Mouse (Mus musculus): ENCODE measurements around the gene Cox6b1. TPM values are rescaled to one million over a fixed set of nuclear protein-coding genes. Genes with fewer than 3 reads are reported as not detected.
A peak's percentile ranks its signal among the peaks of the same experiment; 100 is the strongest.

Cox6b1 gene
- total and polyA plus RNA-seq, 3 experiments = 611 to 799 TPM; not detected in 1

DNA sequence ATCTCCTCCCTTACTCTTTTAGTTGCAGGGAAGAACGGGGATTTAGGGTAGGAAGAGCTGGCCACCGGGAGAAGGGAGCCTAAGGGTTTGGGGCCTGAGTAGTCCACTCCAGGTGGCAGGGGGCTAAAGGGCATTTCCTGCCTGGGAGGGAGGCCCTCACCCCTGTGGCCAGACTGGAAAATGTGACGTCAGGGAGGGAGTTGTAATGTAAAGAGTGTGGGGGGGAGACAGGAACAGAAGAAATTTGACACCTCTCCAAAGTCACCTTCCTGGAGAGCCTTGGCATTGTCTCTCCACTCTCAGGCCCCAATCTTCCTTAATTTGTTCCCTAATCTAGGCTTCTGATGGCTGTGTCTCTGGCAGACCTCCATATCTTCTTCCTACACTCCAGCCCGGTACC, 13.1 kb upstream of the Cox6b1 start:
- Histone ChIP-seq H3K9me3 (replicated peaks; ENCODE audit: insufficient read depth, low read length) (no peaks in the 10 kb centered on the region), H3K27me3 (ENCODE audit: control insufficient read depth in 1 of 2, insufficient read depth in 2 of 2, low read length in 2 of 2) (0 out of 4 replicates have a peak, but pooled peaks cover 0 to 2% of the 10 kb centered on the region in 2 experiments), H3K27ac (ENCODE audit: control insufficient read depth, low read depth, low read length) (no peak overlapping the region), H3K9ac (ENCODE audit: control insufficient read depth, low read depth, low read length, poor library complexity, severe bottlenecking) (no peak overlapping the region), H3K79me2 (ENCODE audit: control insufficient read depth, insufficient read depth, low read length, poor library complexity) (no peaks in the 10 kb centered on the region), H3K4me3 (ENCODE audit: control insufficient read depth in 1 of 2, insufficient read depth in 1 of 2, low read depth in 2 of 2, low read length in 2 of 2) (no peak overlapping the region), H3K4me1 (ENCODE audit: control insufficient read depth in 1 of 2, insufficient read depth in 2 of 2, low read length in 2 of 2) (no peaks in the 10 kb centered on the region), H3K36me3 (ENCODE audit: control insufficient read depth in 1 of 2, insufficient read depth in 2 of 2, low read length in 2 of 2) (no peaks in the 10 kb centered on the region; a peak in 1 of 4 replicates)
- no peak for DNase-seq (ENCODE audit: low read depth, low spot score)
- no peak for TF ChIP-seq NELFE (IDR thresholded peaks at IDR 0.05; ENCODE audit: low read depth, low read length)
- TF ChIP-seq ZNF384 (IDR thresholded peaks at IDR 0.05; ENCODE audit: low read depth, low read length) = no peak
- TF ChIP-seq BHLHE40 (IDR thresholded peaks at IDR 0.05; ENCODE audit: borderline replicate concordance, low read depth, low read length) = no peak
- TF ChIP-seq RCOR1 (IDR thresholded peaks at IDR 0.05; ENCODE audit: low read depth, low read length) = no peak

DNA sequence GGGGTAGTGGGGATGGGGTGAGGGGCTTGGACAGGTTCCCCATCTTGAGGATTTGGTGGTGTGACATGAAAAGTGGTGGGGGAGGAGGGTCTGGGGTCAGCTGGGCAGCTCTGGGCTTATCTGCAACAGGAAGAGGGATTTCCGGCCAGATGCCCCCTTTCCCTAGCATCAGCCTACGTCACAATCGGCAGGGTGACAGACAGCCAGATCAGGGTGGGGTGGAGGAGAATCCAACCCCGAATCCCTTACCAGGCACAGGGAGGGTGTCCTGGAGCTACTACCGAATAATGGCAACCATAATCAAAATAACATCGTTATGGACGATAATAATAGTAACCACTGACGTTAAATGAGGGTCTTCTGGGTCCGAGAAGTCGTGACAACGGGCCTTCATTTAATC, 10.4 kb upstream of the Cox6b1 start:
- Histone ChIP-seq H3K4me1 (ENCODE audit: control insufficient read depth in 1 of 2, insufficient read depth in 2 of 2, low read length in 2 of 2) (no peaks in the 10 kb centered on the region), H3K36me3 (ENCODE audit: control insufficient read depth in 1 of 2, insufficient read depth in 2 of 2, low read length in 2 of 2) (no peaks in the 10 kb centered on the region; a peak in 1 of 4 replicates), H3K27ac (ENCODE audit: control insufficient read depth, low read depth, low read length) (no peak overlapping the region), H3K4me3 (ENCODE audit: control insufficient read depth in 1 of 2, insufficient read depth in 1 of 2, low read depth in 2 of 2, low read length in 2 of 2) (no peak overlapping the region), H3K9me3 (replicated peaks; ENCODE audit: insufficient read depth, low read length) (no peaks in the 10 kb centered on the region), H3K27me3 (ENCODE audit: control insufficient read depth in 1 of 2, insufficient read depth in 2 of 2, low read length in 2 of 2) (peaks cover 2 to 7% of the 10 kb centered on the region in 2 experiments), H3K79me2 (ENCODE audit: control insufficient read depth, insufficient read depth, low read length, poor library complexity) (no peaks in the 10 kb centered on the region), H3K9ac (ENCODE audit: control insufficient read depth, low read depth, low read length, poor library complexity, severe bottlenecking) (no peak overlapping the region)
- DNase-seq (ENCODE audit: low read depth, low spot score) = no peak
- no peak for TF ChIP-seq CTCF (IDR thresholded peaks at IDR 0.05 in 2 of 3, conservative IDR thresholded peaks at IDR 0.05 in 1 of 3; ENCODE audit: control insufficient read depth in 1 of 3, insufficient read depth in 1 of 3, low read depth in 2 of 3, low read length in 3 of 3, poor library complexity in 1 of 3, severe bottlenecking in 1 of 3)

DNA sequence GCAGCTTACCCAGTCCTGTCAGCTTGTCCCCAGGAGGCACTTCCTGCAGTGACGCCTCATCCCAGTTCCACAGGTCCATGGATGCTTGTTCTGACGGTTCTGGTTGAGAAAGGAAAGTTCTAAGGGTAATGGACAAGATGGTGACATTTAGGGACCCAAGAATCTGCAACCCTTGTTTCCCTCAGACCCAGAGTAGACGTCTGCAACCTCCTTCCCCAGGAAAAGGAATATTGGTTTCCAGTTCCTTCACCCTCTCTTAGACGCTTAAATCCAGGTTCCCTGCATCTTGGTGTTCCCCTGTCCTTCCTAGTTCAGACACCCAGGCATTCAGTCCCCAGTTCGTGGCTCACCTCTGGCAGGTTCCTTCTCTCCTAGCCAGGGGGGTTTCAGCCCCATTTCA, 9.8 kb upstream of the Cox6b1 start, which contains the start of gene Etv2:
Gene Etv2 (minus strand): TSS at position 101 of the 400 bp plus-strand sequence.
- Histone ChIP-seq H3K4me3 (ENCODE audit: control insufficient read depth in 1 of 2, insufficient read depth in 1 of 2, low read depth in 2 of 2, low read length in 2 of 2) (no peak within 1 kb of the TSS), H3K27ac (ENCODE audit: control insufficient read depth, low read depth, low read length) (no peak within 1 kb of the TSS), H3K9ac (ENCODE audit: control insufficient read depth, low read depth, low read length, poor library complexity, severe bottlenecking) (no peak within 1 kb of the TSS), H3K9me3 (replicated peaks; ENCODE audit: insufficient read depth, low read length) (no peaks in the 10 kb centered on the region), H3K36me3 (ENCODE audit: control insufficient read depth in 1 of 2, insufficient read depth in 2 of 2, low read length in 2 of 2) (no peaks in the 10 kb centered on the region), H3K27me3 (ENCODE audit: control insufficient read depth in 1 of 2, insufficient read depth in 2 of 2, low read length in 2 of 2) (peaks cover 4 to 9% of the 10 kb centered on the region in 2 experiments), H3K79me2 (ENCODE audit: control insufficient read depth, insufficient read depth, low read length, poor library complexity) (no peaks in the 10 kb centered on the region), H3K4me1 (ENCODE audit: control insufficient read depth in 1 of 2, insufficient read depth in 2 of 2, low read length in 2 of 2) (no peaks in the 10 kb centered on the region)
- no peak for TF ChIP-seq CHD2 (IDR thresholded peaks at IDR 0.05; ENCODE audit: low read length)
- DNase-seq (ENCODE audit: low read depth, low spot score) = no peak

DNA sequence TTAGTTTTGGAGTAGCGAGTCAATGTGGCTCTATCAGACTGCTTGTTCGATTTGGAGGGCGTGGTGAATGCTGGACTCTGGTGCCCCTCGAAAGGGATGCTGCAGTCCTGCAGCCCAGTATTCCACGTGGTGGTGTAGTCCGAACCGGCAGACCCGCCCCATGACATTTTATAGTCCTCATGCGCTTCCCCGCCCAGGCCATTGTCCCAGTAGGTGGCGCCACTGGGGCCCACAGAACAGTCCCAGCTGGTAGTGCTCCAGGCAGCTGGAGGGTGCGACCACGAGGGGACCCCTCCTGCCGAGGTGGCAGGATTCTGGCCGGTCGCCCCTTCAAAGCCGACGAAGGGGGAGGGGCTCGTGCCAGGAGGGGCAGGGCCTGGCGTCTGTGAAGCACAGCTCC, 8.7 kb upstream of the Cox6b1 start:
- Histone ChIP-seq H3K9me3 (replicated peaks; ENCODE audit: insufficient read depth, low read length) (no peaks in the 10 kb centered on the region), H3K4me1 (ENCODE audit: control insufficient read depth in 1 of 2, insufficient read depth in 2 of 2, low read length in 2 of 2) (no peaks in the 10 kb centered on the region), H3K36me3 (ENCODE audit: control insufficient read depth in 1 of 2, insufficient read depth in 2 of 2, low read length in 2 of 2) (no peaks in the 10 kb centered on the region), H3K9ac (ENCODE audit: control insufficient read depth, low read depth, low read length, poor library complexity, severe bottlenecking) (no peak overlapping the region), H3K79me2 (ENCODE audit: control insufficient read depth, insufficient read depth, low read length, poor library complexity) (no peaks in the 10 kb centered on the region), H3K27ac (ENCODE audit: control insufficient read depth, low read depth, low read length) (no peak overlapping the region), H3K27me3 (ENCODE audit: control insufficient read depth in 1 of 2, insufficient read depth in 2 of 2, low read length in 2 of 2) (peaks cover 6 to 12% of the 10 kb centered on the region in 2 experiments), H3K4me3 (ENCODE audit: control insufficient read depth in 1 of 2, insufficient read depth in 1 of 2, low read depth in 2 of 2, low read length in 2 of 2) (no peak overlapping the region)
- peak; percentile 59 for DNase-seq (ENCODE audit: low read depth, low spot score)
- no peak for TF ChIP-seq USF1 (IDR thresholded peaks at IDR 0.05; ENCODE audit: low read depth, low read length)
- TF ChIP-seq RAD21 (IDR thresholded peaks at IDR 0.05; ENCODE audit: low read depth, low read length) = peak; percentile 21
- peak; percentile 36 for TF ChIP-seq ZC3H11A (IDR thresholded peaks at IDR 0.05; ENCODE audit: low read depth, low read length)
- 0 out of 2 replicates have a peak, but pooled peaks have one; percentile 22 for TF ChIP-seq SIN3A (IDR thresholded peaks at IDR 0.05; ENCODE audit: low read length)
- TF ChIP-seq NRF1 (IDR thresholded peaks at IDR 0.05; ENCODE audit: insufficient read depth, low read depth, low read length, poor library complexity, severe bottlenecking) = no peak
- peak; percentile 61 for TF ChIP-seq SMC3 (IDR thresholded peaks at IDR 0.05; ENCODE audit: low read depth, low read length)
- TF ChIP-seq MAX (IDR thresholded peaks at IDR 0.05; ENCODE audit: low read length) = peak; percentile 39; the same call in 1 of the 2 replicates
- peak; percentile 52 for TF ChIP-seq MXI1 (IDR thresholded peaks at IDR 0.05; ENCODE audit: low read depth, low read length)
- peak; percentile 57 to 85 (median 65) for TF ChIP-seq CTCF (IDR thresholded peaks at IDR 0.05 in 2 of 3, conservative IDR thresholded peaks at IDR 0.05 in 1 of 3; ENCODE audit: control insufficient read depth in 1 of 3, insufficient read depth in 1 of 3, low read depth in 2 of 3, low read length in 3 of 3, poor library complexity in 1 of 3, severe bottlenecking in 1 of 3)
